Mouse (Mus musculus) spleen, adult 18-20 months (tissue): ENCODE data around the gene St6galnac5.
A peak's percentile ranks its signal among the peaks of the same experiment; 100 is the strongest.

ENCODE experiments used
- DNase-seq, 2 experiments: peaks; one replicate each; pipeline ENCODE4 v3.0.0; 2022; ENCODE audit warnings: mixed read lengths in 2 of 2

St6galnac5 gene

DNA sequence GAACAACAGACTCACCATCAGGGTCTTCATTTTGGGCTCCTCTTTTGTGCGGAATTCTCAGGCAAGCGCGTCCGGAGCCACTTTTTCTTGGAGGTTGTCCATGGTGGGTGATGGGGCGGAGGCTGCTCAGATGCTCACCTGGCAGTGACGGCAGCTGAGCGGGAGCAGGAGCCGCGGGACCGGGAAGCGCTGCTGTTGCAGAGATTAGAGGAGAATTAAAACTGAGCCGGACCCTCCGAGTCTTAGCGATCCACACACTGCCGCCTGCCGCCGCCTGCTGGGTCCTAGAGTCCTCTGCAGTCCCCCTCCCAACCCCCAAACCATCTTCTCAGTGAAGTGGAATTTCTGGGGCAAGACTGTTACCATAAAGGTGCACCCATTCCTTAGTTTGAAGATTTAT is at the start of gene St6galnac5:
Gene St6galnac5, minus strand, starts transcription at position 259 of the 400 bp plus-strand sequence.
- no peak for DNase-seq

DNA sequence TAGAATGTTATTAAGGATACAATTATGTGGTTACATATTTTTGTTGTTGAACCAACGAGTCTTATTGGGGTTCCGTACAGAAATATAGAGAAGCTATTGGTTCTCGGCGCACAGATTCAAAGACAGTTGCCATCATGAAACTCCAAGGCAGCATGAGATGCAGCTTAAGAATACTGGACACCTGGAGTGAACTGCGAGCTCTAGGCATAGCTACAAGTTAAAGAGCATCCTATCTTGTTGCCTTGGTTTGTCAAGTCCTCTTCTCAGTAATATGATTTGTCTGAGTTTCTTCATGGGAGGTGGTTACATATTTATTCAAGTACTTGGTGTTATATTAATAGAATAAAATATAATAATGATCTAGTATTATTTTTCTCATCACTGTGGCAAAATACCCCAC is 48.7 kb upstream of the St6galnac5 start:
- no peak for DNase-seq

DNA sequence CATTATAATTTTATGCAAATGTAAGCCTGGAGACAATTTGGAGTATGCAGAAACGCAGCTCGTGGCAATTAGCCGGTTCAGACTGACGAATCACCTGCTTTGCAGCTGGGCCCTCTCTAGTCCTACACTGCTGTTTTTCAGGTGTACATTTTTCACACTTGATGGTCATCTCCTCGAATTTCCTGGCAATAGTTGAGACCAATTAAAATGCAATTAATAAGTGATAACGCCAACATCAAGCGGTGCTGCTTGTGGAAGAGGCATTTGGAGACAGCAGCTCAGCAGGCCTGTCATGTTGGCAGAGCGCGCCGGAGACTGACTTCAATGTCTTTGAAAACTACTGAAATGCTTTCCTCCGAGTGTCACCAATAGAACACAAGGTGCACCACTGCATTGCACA is 42.0 kb upstream of the St6galnac5 start:
- no peak for DNase-seq

DNA sequence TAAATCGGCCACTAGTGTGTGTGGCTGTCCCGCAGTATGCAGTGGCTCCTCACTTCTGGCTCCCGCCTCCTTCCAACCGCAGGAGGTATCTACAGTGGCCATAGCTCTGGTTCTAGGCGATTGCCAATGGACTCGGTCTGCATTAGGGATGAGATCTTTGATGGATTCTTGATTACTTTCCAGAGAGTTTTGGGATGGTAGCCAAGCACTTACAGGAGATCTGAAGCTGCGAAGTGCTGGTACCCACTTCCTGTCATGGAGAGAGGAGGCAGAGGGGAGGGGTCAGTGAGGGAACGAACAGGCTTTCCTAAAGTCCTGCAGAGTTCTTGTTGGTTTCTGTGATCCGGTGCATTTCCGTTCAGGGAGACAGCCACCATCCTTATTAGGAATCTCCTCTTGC is 36.0 kb upstream of the St6galnac5 start:
- DNase-seq: no peak

DNA sequence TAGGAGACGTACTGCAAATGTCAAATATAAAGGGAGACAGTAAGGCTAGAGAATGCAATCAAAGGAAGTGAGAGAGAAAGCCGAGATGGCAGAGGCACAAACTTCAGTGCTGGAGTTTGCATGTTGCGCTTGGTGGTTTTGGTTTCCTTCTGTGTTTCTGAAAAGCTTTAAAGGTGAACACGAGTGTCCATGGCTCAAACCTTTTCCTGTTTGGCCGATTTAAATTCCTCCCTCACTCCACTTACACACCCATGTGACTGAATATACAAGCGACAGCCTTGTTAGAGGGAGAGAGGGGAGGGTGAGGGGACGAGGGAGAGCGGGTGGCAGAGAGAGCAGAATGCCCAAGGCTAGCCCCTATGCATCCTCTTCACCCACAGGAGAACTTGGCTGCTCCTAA is 34.3 kb upstream of the St6galnac5 start:
- no peak for DNase-seq

DNA sequence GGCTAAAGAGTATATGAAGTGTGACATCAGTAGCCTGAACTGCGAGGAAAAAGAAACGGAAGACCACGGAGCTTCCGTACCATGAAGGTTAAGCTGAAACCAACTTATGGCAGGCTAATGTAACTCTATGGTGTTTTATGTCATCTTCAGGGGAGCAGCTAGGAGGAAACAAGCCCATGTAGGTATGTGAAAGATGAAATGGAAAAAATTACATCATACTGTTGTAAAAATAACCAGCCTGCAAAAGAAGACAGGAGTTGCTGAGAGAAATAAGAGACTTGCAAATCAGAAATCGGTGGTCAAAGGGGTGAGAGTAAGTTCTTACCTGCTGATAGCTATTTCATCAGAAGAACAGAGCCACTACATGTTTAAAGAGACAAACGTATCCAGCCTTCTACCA is 24.8 kb upstream of the St6galnac5 start:
- no peak for DNase-seq

DNA sequence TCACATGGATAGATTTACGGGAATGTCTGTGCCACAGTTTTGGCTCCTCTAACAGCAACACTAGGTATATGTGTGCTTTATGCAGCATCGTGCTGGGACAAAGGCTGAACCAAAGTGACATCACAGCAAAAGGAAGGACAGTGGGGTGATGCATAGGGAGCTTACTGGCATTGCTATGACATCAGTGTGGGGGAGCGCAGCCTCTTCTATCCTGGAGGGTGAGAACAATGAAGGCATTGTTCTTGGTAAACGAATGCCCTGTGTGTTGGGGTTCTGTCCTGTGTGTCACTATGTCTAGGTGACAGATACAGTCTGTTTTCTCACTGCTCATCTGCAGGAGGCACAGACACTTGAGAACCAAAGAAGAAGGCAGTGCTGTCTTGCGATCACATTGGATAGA is 16.9 kb upstream of the St6galnac5 start:
- no peak for DNase-seq

DNA sequence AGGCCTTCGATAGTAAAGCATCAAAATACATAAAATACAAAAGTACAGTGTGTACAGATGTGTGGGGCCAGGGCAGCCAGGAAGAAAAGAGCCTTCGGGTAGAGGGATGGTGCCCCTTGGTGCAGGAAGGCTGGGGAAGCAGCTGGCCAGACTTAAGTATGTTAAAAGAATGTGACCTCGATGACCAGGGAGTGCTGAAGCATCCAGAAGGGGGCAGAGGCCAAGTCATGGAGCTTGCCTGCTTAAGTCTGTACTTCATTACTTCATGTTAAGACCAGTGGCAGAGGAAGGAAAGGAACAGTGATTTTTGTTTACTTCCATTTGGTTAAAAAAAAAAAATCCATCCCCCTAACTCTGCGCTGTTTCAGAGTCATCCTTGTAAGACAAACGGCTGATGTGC is 16.1 kb upstream of the St6galnac5 start:
- DNase-seq: no peak

DNA sequence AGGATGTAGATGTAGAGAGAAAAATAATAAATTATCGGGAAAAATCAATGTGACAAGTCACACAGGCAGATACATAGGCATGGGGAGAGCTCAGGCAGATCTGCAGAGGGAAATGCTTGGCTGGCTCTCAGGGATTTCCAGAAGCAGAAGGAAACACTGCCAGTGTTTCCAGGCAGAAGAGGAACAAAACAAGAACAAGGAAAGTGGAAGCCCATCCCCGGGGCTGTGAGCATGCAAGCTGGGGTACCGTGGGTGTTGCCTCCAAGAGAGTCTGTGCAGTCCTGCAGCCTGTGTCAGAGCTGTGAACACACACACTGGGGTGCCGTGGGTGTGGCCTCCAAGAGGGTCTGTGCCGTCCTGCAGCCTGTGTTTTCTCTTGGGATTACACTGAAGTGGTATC is 11.6 kb upstream of the St6galnac5 start:
- no peak for DNase-seq

DNA sequence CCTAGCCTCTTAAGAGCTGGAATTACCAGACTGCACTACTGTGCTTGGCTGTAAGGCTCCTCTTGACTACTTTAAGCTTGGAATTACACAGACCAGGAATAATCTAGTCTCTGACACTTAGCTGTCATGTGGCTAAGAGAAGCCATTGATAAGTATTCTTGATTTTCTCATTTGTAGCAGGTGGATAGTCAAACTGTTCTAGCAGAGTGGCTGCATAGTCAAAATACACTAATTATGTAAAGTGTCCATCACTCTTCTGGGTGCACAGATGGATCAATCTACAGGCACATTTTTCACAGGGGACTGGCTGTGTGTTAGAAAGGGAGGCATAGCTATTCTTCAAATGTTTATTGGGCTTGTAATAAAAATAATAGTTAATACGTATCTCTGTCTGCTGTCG is 8.7 kb upstream of the St6galnac5 start:
- no peak for DNase-seq

DNA sequence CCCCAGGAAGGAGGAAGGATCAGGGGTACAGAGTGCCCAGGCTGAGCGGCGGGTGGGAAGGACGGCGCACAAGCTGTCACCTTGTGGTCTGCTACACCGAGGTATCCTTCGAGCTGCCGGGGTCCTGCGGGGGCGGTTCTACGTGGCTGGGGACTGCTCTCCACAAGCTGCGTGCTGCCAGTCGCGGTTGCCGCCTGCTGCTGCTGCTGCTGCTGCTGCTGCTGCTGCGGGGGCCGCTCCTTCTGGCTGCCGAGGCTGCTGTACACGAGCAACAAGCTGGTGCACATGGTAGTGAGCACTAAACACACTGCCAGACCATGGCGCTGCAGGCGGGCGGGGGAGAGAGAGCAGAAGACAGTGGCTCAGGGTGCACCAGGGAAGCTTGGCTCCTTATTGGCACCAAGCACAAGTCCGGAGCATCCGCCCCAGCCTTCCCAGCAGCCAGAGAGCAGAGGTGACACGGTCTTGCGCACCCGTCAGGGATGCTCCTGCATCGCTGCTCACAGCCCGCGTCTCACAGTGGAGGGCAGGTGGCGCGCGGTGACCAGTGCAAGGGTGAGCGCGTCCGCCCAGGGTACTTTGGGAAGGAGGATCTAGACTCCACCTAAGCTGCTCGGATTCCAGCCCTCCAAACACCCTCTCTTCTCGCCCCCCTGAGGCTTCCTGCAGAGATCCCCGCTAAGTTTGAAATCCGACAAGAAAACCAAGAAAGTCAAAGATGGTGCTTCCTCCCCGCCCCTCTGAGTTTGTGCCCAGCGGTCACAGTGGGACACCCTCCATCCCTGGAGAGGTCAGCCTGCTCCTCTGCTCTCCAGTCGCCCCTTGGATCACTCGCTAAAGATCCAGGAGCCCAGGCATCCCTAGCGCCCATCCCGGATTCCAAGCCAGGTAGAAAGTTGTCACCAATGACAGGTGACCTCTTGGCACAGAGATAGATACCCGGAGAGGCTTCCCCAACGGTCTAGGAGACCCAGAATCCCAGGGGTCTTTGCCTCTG is 770 bp downstream of the St6galnac5 start:
- DNase-seq: no peak

DNA sequence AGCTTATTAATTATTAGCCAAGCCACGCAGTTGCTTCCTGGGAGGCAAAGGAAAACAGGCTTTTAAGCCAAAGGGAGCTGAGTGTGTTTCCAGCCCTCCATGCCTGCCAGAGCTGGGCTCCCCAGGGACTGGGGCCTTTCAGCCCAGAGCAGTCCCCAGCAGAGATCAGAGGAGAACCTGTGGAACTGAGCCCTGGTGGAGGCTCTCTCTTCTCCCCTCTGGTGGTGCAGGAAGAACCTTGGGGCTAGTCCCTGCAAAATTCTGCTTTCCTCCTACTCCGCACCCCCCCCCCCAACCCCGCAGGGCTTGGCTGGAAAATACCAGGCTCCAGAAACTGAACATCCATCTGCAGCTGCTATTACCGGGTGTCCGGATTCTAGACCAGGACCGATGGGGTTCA is 1.6 kb downstream of the St6galnac5 start:
- DNase-seq: no peak

DNA sequence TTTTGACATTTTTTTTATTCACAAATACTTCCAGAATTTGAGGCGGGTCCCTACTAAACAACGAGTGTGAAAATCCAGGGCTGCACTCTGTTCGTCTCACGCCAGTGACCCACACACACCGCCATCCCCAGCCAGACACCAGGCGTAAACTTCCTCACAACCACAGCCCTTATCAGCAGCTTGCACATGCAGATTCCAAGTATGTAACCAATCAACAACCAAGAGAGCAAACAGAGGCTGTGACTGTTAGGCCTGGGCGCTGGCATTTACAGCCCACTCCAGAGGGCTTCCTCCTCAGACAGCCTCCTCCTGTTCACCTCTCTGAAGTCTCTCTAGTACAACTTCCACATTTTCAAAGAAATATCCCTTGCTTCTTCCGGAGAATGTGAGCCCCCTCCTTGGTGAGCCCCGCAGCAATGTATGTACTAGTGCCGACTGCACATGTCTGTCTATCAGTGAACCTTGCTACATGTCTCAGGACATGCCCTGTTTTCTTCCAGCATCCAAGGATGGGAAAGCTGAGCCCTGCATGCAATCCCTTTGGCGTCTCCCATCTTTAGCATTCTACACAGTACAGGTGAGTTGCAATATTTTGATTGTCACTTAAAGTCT is 2.5 kb downstream of the St6galnac5 start:
- no peak for DNase-seq

DNA sequence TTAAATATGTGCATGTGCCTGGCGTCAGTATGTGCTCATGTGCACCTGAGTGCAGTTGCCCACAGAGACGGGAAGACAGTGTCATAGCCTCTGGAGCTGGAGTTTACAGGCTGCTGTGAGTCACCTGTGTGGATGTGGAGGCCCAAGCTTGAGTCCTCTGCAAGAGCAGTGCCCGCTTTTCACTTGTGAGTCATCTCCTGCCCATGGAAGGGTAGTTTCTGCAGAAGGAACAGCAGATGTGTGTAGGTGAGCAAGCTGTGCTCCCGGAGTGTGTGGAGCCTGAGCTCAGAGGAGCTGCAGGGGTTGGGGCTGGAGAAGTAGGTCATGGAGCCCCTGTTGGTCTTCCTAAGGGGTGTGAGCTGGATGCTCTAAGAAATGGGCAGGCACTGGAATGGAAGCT is 10.7 kb downstream of the St6galnac5 start:
- DNase-seq: no peak

DNA sequence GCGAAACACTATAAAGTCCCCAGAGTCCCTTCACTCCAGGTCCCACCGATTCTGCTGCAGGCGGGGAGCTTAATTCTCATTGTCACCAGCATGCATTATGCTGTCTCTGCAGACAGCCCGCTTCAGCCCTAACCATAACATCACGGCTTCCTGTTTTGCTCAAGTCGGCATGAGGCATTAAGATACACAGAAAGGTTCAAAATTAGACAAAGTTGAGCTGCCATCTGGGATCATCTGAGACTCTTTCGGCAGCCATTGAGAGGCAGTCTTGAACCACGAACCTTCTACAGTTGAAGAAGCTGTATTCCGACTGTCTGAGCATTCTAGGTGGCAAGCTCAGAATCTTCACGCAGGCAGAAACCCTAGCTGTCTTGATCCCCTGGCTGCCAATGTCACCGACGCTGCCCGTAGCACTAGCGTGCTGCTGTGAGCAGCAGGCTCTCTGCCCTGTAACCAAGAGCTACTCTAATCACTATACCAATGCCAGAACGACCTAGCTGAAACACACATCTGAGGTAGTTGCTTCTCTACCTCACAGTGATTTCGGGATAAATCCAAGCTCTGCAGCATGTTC is 12.2 kb downstream of the St6galnac5 start:
- no peak for DNase-seq

DNA sequence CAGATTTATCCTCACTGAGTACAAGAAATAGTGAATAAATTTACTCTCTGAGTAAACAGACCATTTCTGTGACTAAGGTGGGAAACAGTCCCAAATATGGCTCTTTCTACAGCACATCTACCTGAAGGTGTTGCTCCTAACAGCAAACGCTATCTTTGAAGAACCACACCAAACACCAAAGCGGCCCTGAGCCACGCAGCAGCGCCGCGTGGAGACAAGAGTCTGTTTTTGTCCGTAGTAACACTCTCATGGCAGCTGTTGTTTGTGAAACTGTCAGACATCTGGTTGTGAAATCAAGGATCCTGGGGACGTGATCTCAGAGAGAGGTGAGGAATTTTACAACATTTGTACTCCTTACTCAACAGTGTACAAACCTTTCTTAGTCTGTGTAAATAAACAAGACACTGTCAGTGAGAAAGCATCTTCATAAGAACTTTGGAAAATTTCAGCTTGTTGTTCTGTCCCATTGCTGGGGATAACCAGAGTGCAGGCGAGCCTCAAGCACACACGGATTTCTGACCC is 20.1 kb downstream of the St6galnac5 start:
- no peak for DNase-seq

DNA sequence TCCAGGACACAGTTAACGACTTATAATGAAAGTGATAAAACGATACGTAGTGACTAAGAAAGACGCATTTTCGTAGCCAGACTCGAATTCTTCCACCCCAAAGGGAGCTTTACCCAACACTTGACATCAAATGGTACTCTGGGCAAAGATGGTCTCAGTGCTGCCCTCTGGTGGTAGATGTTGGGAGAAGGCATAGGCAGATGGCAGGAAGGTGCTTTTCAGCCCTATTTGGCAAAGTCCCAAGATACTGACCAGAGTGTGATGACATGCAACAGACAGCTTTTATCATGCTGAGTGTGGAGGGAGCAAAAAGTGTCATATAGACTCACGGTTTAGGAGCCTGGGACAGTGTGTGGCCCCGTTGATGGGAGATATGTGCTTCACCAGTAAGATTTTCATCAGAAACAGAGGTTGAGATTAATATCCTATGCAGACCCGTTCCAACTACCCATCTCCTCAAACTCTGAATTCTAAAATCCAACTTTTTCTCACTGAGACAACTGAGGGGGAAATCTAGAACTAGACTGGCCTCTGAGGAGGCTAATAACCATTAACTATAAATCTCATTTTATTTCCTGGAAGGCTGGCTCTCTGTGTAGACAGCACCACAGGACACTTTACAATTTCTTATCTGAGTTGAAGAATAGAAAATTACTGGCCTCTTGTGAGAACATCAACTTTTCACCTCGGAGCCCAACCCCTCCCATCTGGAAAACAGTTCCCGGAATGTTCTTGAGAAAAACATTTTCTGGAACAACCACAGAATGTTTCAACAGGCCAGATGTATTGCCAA is 23.5 kb downstream of the St6galnac5 start:
- peak; percentile 25 to 60 for DNase-seq

DNA sequence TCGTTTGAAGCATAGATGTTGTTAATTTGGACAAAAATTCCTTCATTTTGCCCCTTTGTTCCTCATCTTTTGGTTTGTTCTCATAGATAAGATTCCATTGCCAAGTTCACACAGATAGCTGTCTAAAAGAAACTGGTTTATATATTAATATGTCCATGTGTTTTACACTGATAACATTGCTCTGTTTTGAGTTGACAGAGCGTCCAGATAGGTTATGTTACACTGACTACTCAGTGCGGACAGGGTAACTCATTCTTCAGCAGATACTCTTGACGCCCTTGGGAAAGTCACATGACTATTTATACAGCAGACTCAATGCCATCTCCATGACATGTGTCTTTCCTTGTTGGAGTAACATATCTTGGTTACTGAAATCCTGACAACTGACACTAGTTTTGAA is 25.3 kb downstream of the St6galnac5 start:
- DNase-seq: no peak

DNA sequence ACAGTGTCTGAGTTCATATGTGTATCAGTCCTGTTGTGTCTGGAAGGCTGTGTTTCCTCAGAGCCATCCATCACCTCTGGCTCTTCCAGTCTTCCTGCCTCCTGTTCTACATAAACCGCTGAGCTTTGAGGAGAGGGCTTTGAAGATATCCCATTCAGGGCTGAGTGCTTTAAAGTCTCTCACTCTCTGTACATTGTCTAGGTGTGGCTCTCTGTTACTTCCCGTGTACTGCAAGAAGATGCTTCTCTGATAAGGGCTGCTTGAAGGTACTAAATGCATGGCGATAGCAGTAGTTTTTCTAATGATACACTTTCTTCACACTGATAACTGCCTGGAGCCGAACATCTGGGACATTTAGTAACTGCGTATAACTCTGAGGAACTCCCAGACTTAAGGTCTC is 26.0 kb downstream of the St6galnac5 start:
- DNase-seq: no peak

DNA sequence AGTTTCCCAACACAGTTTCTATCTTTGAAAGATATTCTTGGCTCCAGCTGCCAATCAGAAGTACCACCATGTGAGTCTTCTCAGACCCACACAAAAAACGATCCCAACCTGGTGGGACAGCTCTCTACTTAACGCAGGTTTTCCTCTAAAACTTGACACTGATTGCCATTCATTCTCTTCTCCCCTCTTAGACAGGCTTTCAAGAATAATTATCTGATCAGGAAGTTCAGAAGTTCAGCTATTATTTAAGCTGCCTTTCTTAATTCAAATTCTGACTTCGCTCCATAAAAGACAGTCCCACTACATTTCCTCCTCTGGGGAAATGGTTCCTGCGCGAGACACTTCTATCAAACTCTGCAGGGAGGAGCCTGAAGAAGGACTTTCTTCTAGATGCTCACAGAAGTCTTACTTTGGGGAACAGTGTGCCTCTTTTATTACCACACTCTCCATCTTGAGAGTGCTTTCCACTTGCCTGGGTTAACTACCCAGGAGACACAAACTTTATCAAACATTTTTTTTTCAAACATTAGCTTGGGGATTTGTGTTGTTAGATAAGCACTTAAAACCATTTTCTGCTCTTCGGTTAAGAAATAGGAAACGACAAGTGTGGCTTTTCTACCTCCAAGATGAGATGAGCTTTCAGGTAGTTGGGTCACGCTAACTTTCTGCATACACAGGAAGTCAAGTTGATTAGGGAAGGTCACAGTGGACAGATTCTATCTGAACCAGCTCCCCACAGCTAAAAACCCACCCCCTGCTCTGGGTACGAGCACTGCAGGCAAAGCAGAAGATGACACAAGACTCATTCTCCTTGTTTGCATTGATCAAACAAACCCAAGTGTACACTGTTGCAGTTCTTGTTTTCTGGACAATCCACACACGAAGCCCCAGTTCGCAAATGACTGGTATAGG is 30.2 kb downstream of the St6galnac5 start:
- no peak for DNase-seq

DNA sequence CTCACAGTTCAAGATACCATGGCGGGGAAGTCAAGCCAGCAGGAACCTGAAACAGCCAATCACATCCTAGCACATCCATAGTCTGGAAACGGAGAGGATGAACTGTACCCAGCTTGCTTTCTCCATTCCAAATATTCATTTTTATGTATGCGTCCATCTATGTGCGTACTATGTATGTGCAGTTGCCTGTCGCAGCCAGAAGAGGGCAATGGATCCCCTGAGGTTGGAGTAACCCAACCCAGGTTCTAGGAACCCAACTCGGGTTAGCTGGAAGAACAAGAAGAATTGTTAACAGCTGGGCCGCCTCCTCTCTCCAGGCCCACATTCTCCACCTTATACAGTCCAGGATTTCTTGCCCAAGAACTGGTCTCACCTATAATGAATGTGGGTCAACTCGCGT is 31.1 kb downstream of the St6galnac5 start:
- DNase-seq: no peak

DNA sequence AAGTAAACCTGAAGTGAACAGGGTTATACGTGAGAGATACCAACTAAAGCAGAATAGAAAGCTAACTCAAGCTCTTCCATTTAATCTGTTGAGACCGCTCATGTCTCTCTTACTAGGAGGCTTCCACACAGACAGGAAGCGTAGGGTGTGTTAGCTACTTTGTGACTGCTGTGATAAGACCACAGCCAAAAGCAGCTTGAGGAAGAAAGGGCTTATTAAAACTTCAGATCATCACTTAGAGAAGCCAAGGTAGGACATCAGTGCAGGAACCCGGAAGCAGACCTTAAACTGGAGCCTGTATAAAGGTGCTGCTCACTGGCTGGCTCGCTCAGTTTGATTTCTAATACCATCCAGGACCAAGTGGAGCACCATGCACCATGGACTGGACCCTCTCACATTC is 31.7 kb downstream of the St6galnac5 start:
- no peak for DNase-seq
